Mouse (Mus musculus): ENCODE measurements around the gene Pitpna.
"Not testable (repeated sequence)": the region's sequence is repeated elsewhere in the genome, so short reads cannot be mapped to it uniquely, and the experiment has no call there.

The Pitpna gene

GRCm38 (mm10) chr11:75588285-75588941 lies 516 bp downstream of the Pitpna start:
- peak in 1 of 2 experiments; percentile 52 for DNase-seq (ENCODE audit: low spot score in 2 of 2)

DNA sequence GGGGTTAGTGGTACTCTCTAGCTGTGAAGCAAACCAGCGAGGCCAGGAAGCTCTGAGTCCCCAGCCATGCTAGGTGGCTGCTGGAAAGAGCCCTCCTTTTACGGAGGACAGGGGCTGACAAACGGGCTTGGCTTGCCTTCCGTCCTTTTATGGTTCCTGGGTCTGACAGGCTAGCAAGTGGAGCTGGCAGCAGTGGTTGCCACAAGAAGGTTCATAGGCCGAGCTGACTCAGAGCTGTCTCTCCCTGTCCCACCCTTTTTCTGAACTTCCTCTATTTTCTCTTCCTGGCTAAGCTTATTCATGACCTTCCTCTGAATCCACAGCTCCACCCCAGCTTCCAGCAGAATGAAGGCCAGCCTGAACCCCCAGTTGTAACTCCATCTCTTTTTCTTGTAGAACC lies 4.7 kb downstream of the Pitpna start:
- DNase-seq (ENCODE audit: low spot score in 2 of 2), result no peak

- no peak for DNase-seq (ENCODE audit: low spot score in 2 of 2)
Observed at GRCm38 (mm10) chr11:75594431-75594830, 6.5 kb downstream of the Pitpna start.

- no peak for DNase-seq (ENCODE audit: low spot score in 2 of 2)
Observed at GRCm38 (mm10) chr11:75595404-75595803, 7.5 kb downstream of the Pitpna start.

GRCm38 (mm10) chr11:75595816-75596215 lies 7.9 kb downstream of the Pitpna start:
- no peak for DNase-seq (ENCODE audit: low spot score in 2 of 2)

DNA sequence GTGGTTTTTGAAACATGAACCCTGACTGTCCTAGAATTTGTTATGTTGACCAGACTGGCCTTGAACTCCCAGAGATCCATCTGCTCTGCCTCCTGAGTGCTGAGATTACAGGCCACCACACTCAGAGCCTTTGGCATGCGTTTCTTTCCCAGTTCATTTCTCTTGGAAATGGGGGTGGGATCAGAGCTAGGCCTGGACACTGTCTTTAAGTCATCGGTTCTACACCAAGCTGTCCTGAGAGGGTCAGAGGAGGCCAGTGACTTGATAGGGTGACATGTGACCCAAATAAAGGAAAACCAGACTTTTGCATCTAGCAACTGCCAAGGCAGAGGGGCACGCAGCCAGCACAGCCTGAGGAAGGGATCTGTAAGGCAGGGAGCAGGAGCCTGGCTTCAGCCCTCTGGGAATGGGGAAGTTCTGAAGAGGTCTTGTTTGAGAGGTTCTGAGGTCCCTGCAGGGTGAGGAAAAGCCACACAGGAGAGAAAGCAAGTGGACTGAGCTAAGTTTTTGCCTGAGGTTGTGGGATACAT lies 8.9 kb downstream of the Pitpna start:
- no peak for DNase-seq (ENCODE audit: low spot score in 2 of 2)

DNA sequence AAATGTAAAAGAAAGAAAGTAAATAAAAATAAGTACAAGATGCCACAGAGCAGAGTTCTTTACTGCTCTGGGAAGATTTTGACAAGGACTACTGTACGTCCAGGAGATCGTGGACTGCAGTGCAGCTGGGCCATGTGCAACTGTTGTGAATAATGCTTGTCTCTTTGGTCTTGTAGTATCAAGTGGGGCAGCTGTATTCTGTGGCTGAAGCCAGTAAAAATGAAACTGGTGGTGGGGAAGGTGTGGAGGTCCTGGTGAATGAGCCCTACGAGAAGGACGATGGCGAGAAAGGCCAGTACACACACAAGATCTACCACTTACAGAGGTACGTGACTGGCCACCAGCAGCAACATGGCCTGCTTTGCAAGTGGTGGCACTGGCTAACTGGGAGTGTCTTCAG lies 10.1 kb downstream of the Pitpna start:
- DNase-seq (ENCODE audit: low spot score in 2 of 2), result no peak

DNA sequence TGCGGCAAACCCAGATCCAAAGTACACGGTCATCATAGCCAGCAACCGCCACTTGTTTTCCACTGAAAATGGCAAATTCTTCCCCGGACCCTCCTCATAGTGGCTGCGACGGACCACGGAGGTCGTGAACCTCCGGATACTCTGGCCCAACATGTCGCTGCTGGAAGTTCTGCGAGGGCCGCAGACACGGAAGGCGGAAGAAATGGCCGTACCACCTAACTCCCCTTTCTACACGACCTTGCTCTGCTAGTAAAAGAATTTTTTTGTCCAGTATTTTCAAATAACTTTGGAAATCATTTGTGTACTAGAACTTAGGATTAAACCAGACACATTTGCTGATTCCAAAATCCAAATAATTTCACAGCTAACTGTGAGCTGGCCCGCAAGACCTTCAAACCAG lies 11.9 kb downstream of the Pitpna start:
- not testable (repeated sequence) for DNase-seq (ENCODE audit: low spot score in 2 of 2)

GRCm38 (mm10) chr11:75604826-75605225 lies 16.9 kb downstream of the Pitpna start:
- no peak for DNase-seq (ENCODE audit: low spot score in 2 of 2)

GRCm38 (mm10) chr11:75605318-75605717 lies 17.4 kb downstream of the Pitpna start:
- no peak for DNase-seq (ENCODE audit: low spot score in 2 of 2)

DNA sequence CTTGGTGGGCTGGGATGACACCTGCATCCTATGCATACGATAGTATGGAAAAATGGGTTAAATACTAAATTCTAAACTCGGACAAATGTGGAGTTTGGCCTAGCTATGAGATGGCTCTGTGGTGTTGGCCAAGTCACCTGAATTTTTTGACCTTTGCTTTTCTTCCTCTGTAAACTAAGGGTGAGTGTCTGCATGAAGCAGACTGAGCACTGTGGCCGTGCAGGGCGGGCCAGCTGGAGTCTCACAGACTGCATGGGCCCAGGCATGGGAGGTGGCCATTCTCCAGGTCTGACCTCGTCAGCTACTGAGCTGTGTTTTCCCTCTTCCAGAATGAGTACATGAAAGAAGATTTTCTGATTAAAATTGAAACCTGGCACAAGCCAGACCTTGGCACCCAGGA lies 20.9 kb downstream of the Pitpna start:
- no peak for DNase-seq (ENCODE audit: low spot score in 2 of 2)

DNA sequence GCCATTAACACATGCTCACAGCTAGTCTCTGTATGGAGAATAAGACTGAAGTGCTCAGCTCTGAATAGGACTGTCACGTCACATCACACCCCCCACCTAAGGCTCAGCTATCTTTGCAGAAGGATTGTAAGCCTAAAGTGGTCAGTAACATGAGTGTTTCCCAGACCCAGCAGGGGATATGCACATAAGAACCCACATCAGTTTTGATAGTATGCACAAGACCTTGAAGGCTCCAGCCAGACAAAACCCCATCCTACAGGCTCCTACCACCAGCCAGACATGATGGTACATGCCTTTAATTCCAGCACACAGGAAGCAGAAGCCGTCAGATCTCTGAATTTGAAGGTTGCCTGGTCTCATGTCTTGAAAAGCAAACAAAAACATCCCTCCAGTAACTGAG lies 22.1 kb downstream of the Pitpna start:
- DNase-seq (ENCODE audit: low spot score in 2 of 2), result no peak

- DNase-seq (ENCODE audit: low spot score in 2 of 2), result no peak
Observed at GRCm38 (mm10) chr11:75614769-75615168, 26.9 kb downstream of the Pitpna start.

GRCm38 (mm10) chr11:75615556-75615955 lies 27.7 kb downstream of the Pitpna start:
- DNase-seq (ENCODE audit: low spot score in 2 of 2), result no peak

- DNase-seq (ENCODE audit: low spot score in 2 of 2), result no peak
Observed at GRCm38 (mm10) chr11:75619133-75619532, 31.2 kb downstream of the Pitpna start.

- peak; percentile 36 to 59 for DNase-seq (ENCODE audit: low spot score in 2 of 2)
Observed at GRCm38 (mm10) chr11:75620136-75620780, 32.4 kb downstream of the Pitpna start.

DNA sequence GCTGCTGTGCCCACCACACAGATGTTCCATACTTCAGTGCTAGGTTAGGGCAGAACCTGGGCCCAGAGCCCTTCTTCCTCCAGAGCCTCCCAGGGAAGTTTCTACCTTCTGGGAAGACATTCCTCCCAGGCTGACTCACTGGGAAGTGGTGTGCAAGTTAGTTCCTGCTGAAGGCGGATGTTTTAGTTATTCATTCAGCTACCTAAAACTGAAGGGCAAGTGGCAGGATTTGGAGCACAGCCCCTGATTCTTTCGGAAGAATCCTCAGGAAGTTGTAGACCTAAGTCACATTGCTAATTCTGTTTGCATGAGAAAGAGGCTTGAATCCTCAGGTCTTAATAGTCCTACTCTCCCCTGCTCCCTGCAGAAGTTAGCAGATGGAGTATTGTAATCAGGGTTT lies 33.5 kb downstream of the Pitpna start:
- DNase-seq (ENCODE audit: low spot score in 2 of 2), result no peak

- DNase-seq (ENCODE audit: low spot score in 2 of 2), result no peak
Observed at GRCm38 (mm10) chr11:75622588-75623329, 34.9 kb downstream of the Pitpna start.

DNA sequence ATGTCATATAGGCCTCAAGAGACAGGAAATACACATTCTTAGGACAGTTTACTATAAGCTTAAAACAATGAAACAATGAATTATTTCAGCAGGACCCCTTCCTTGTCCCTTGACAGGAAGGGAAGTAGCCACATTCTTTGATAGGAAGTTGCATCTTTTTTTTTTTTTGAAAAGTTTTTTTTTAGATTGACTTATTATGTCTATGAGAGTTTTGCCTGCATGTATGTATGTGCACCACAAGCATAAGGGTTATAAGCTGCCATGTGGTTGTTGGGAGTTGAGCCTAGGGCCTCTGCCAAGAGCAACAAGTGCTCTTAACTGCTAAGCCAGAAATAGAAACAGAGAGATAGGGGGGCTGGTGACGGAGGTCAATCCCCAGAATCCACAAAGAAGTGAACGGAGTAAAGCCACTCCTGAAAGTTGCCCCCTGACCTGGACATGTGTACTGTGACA lies 36.2 kb downstream of the Pitpna start:
- DNase-seq (ENCODE audit: low spot score in 2 of 2), result no peak

DNA sequence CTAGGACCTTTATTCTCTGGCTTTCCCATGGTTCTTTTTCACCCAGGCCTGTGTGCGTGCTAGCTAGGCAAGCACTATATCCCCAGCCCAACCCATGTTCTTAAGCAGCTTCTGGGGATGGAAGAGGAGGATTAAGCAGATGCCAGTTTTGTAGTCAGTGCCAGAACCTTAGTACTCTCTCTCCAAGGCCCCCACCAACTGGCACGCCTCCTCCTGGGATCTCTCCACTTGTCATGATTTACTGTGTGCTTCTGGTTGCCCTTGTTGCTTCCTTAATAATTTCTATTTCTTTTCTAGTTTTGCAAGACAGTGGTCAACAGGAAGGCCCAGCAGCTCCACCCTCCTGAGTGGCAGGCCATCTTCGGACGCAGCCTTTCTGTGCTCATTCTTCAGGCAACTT lies 37.9 kb downstream of the Pitpna start:
- DNase-seq (ENCODE audit: low spot score in 2 of 2), result peak in 1 of 2 experiments; percentile 43

- DNase-seq (ENCODE audit: low spot score in 2 of 2), result no peak
Observed at GRCm38 (mm10) chr11:75630098-75630497, 42.2 kb downstream of the Pitpna start.

DNA sequence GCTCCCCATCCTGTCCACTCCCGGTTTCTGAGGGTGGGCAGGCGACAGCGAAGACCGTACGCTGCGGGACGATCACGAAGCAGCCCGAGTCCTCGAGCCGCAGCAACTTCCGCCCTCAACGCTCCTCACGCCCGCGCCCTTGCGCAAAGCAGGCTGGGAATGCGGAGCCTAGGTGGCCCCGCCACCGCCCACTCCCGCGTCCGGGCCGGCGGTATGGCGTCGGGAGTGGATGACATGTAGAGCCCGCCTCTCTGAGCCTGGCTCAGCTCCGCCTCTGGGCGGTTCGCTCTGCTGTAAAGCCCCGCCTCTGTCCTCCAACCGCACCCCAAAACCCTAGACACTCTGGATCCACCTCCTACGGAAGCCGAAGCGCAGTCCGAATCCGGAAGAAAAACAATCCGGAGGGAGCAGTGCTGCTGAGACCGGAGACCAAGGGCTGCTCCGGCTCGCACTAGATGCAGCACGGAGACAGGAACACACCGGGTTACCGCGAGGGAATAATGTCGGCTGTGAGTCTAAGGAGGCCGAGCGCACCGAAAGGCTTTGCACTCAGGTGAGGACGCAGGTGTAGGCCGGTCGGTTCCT lies 42.8 kb downstream of the Pitpna start, which contains the start of gene Inpp5k:
TSS of gene Inpp5k (plus strand) at position 344 of the 585 bp plus-strand sequence.
- peak; percentile 98 for DNase-seq (ENCODE audit: low spot score in 2 of 2)

All from frontal cortex, postnatal 36 days (tissue).